Mouse (Mus musculus): Measurements from ENCODE around the gene Timm29.

Gene Timm29

GRCm38 (mm10) chr9:21616232-21616781 is 23.8 kb downstream of the Timm29 start:
- peak; percentile 84 for DNase-seq (ENCODE audit: low read depth, low spot score)

- DNase-seq (ENCODE audit: low read depth, low spot score): no peak
Observed at GRCm38 (mm10) chr9:21617066-21617465, 24.5 kb downstream of the Timm29 start.

GRCm38 (mm10) chr9:21620229-21620628 is 27.7 kb downstream of the Timm29 start:
- no peak for DNase-seq (ENCODE audit: low read depth, low spot score)

- no peak for DNase-seq (ENCODE audit: low read depth, low spot score)
Observed at GRCm38 (mm10) chr9:21622676-21623075, 30.2 kb downstream of the Timm29 start.

GRCm38 (mm10) chr9:21625342-21626339 is 33.1 kb downstream of the Timm29 start:
- no peak for DNase-seq (ENCODE audit: low read depth, low spot score)

GRCm38 (mm10) chr9:21626571-21626970 is 34.0 kb downstream of the Timm29 start:
- DNase-seq (ENCODE audit: low read depth, low spot score): no peak

GRCm38 (mm10) chr9:21627145-21627795 is 34.7 kb downstream of the Timm29 start:
- DNase-seq (ENCODE audit: low read depth, low spot score): no peak

- DNase-seq (ENCODE audit: low read depth, low spot score): no peak
Observed at GRCm38 (mm10) chr9:21630673-21631072, 38.2 kb downstream of the Timm29 start.

GRCm38 (mm10) chr9:21633106-21633505 is 40.6 kb downstream of the Timm29 start:
- DNase-seq (ENCODE audit: low read depth, low spot score): no peak

GRCm38 (mm10) chr9:21635639-21636038 is 43.1 kb downstream of the Timm29 start:
- DNase-seq (ENCODE audit: low read depth, low spot score): no peak

- no peak for DNase-seq (ENCODE audit: low read depth, low spot score)
Observed at GRCm38 (mm10) chr9:21639031-21639430, 46.5 kb downstream of the Timm29 start.

Measured in retina, postnatal 7 days (tissue).